Mouse (Mus musculus): ENCODE results near the gene Fam111a.

Fam111a gene

GRCm38 (mm10) chr19:12558219-12558618, 12.7 kb downstream of the Fam111a start:
- no peak for ATAC-seq (ENCODE audit: low TSS enrichment)

DNA sequence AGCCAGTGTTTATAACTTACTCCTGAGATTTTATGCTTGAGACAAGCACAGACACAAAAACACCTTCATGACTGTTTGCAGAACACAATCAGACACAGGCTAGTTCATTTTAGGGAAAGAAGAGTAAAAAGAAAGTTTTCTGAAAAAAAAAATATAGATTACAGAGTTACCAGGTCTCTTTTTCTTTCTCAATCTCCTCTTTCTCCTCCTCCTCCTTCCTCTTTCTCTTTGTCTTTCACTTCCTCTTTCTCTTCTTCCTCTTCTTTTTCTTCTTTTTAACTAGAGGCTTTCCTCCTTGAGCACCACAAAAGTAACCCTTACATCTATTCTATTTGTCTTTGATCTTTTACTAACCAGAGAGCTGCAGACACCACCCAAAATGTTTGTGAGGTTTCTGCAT, 18.7 kb downstream of the Fam111a start:
- no peak for ATAC-seq (ENCODE audit: low TSS enrichment)

- no peak for ATAC-seq (ENCODE audit: low TSS enrichment)
These were observed 21.5 kb downstream of the Fam111a start for GRCm38 (mm10) chr19:12567011-12567410.

DNA sequence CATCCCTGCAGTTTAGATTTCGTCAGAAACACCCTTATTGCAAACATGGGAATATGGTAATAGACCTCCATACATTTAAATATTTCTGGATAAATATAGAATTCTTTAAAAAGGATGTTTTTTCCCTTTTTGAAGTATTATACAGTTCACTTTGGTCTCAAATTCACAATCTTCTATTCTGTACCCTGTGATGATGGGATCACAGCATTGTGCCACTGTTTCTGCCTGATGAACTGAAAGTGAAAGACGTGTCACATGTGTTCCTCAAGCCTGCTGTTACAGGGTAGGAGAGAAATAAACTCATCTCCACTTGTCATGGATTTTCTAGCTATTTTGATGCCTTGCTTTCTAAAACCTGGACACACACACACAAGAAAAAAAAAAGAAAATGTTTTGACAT, 25.3 kb downstream of the Fam111a start:
- ATAC-seq (ENCODE audit: low TSS enrichment), result 0 out of 2 replicates have a peak, but pooled peaks have one; percentile 34

GRCm38 (mm10) chr19:12571687-12572086, 26.1 kb downstream of the Fam111a start:
- ATAC-seq (ENCODE audit: low TSS enrichment), result no peak

DNA sequence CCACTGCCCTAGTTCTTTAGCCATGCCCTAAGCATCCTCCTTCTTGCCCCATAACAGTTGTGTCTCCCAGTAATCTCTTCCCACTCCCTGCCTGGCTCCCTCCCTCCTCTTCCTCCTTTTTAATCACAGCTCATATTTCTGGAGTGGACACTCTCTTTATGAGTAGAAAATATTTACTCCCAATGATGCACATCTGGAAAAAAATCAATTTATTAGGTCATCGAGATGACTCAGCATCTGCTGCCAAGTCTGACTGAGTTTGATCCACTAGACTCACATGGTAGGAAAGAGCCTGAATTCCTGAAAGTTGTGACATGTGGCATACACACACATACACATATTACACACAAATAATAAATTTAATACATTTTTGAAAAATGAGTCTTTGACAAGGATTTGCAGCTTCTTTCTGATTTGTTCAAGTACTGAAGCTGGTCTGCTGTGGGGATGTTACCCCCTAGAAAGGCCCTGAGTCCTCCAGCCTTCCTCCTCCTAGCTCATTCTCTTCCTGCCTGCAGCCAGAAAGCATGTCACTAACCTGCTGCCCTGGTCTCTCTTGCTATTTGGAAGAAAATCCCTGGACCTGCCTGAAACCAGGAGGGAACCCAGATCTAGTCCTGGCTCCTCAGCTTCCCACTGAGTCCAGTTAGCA, 27.2 kb downstream of the Fam111a start:
- no peak for ATAC-seq (ENCODE audit: low TSS enrichment)

DNA sequence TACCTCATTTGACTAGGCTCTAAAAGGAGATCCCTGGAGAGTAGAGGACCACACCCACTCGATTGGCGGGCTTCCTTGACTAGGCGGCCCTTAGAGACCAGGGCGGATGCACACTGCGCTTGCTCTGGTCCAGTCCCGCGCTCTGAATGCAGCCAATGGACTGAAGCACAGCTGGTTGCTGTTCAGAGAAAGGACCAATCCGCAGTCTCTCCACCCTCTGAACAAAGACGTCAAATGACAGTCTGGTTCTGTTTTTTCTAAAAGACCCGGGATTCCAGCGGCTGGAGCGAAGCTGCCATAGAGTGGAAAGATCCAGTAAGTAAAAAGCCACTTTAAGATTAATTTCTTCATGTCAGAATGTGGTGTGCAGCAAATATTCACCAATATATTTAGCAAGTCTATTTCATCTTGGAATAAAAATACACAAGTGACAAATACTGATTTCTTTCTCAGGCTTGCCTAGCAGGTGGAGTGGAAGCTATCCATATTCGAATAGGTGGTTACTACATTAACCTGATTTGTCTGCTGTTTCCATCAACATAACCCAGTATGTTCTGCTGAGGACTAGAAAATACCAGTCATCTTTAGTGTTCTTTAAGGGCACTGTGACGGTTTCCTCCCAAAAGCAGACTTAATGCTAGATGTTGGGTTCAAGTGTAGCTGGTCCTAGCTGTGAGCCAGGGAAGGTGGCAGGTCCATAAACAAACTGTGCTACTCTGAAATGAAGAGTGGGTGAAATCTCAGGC, 27.9 kb downstream of the Fam111a start:
- ATAC-seq (ENCODE audit: low TSS enrichment), result peak; percentile 99

DNA sequence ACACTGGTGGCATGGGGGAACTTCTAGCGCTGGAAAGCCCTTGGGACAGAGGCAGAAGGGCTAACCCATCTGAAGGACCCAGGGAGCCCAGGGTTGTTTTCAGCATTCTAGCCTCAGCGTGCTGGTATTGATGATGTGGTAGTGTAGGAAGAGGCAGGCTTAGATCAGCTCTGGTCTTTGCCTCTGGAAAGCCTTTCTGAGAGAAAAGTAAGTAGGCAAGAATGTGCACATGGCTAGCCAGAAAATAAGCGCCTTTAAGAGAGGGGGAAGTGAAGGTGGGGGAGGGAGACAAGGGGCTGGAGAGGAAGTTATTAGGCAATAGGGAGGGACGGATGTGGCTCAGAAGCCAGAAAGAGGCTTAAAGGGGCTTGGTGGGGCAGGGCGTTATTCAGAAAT, 28.5 kb downstream of the Fam111a start:
- no peak for ATAC-seq (ENCODE audit: low TSS enrichment)

DNA sequence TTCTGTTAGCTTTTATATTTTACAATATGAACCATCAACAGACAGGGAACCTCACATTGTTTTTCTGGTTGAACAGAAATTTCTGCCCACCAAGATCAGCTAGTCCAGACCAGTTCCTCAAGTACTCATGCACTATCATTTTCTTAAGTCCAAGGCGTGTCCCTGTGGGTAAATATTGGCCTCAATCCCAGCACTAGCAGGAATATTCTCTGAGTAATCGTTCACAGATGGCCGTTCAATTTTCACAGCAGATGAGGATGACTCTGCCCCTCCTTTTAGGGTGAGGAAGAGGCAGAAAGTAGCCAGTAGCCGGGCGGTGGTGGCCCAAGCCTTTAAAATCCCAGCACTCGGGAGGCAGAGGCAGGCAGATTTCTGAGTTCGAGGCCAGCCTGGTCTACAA, 29.6 kb downstream of the Fam111a start:
- ATAC-seq (ENCODE audit: low TSS enrichment), result no peak

GRCm38 (mm10) chr19:12575514-12575913, 30.0 kb downstream of the Fam111a start:
- no peak for ATAC-seq (ENCODE audit: low TSS enrichment)

DNA sequence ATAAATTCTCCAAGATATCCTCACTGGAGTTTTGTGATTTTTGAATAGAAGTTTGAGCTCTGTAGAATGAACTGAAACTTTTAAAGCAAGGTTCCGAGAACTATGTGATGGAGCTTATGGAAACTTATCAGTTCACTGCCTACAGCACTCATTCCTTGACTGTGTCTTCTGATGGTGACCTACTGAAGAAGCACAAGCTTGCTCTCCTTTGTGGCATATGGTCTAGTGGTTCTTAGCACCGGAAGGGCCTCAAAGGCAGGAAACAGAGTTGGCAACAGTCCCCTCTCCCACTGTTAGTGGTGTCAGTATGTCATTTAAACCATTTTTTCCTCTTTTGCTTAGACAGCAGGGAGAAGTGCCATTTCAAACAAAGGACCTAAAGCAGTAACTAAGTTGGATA, 31.1 kb downstream of the Fam111a start:
- ATAC-seq (ENCODE audit: low TSS enrichment), result no peak

GRCm38 (mm10) chr19:12585310-12585709, 39.8 kb downstream of the Fam111a start:
- ATAC-seq (ENCODE audit: low TSS enrichment), result no peak

DNA sequence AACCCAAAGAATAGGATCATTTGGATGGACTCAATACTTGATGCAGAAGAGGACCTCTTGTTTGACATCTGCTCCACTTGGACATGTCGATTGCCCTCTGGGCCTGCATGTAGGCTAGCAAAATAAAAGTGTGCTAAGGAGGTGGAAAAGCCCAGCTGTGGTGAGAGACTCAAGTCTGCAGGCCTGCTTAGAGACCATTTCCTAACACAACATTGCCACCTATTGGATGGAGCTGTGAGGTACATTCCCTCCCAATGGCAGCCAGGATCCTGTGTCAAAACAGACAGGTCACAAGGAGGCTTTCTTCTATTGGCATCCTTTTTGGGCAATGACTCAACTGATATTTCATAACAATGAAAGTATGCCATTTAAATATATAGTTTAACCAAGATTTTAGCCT, 46.4 kb downstream of the Fam111a start:
- ATAC-seq (ENCODE audit: low TSS enrichment), result peak; percentile 77

DNA sequence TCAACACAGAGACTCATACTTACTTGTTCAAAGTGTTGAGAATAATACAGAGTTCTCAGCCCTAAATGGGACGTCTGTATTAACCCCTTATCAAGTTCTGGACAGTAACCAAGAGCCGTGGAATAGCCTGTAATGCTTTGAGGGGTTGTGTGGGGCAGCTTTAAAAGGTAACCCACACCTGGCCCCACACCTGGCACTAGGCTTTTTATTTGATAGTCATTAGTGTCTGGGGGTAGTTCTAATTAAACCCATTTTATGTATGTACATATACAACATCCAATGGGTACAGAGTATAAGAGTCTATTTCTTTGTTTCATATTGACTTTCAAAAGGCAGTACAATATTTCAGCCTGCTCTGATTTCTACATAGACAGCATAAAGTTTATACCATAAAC, 49.6 kb downstream of the Fam111a start:
- no peak for ATAC-seq (ENCODE audit: low TSS enrichment)

GRCm38 (mm10) chr19:12595530-12596289, 50.2 kb downstream of the Fam111a start:
- ATAC-seq (ENCODE audit: low TSS enrichment), result peak; percentile 82

DNA sequence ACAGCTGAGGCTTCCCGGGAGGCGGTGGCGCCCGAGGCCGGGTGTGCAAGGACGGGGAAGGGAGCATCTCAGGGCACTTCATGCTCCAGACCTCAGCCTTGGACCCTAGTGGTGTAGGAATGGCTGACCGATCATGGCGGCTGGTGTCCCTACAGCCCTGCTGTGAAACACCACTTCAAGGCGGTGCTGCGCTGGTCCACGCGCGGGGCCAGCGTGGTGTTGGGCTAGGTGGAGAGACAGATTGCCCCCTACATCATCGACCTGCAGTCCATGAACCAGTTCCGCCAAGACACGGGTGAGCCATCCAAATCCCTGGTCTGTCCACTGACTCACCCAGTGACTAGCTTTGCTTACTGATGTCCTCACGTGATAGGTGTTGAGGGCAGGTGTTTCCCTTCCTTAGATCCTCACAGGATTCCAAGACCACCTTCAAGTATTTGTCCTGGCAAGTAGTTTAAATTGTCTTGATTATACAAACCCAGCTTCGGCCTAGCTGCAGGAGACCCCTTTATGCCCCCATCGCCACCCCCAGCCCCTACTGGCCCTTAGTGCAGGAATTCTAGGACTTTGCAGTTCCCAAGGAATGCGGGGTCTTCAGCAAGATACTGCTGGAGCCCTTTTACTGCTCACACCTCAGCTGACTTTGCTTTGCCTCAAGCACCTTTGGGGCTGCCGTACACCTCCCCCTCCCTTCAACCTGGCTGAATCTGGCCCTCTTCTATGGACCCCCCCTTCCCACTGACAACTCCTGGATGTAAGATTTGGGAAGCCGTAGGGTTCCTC, 50.9 kb downstream of the Fam111a start:
- ATAC-seq (ENCODE audit: low TSS enrichment), result peak; percentile 29

DNA sequence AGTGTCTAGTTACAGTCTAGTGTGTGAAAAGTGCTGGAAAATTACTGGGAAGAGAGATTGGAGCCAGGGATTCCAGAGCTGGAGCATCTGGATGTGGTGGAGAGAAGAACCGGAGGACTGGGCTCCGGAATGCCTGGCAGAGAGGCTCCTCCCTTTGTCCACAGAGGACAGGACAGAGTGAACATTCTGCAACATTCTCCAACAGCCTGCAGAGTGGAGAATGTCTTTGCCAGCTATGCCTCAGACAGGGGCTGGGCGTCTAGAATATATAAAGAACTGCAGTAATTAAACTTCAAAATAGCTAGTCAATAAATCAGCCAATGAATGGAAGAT, 51.5 kb downstream of the Fam111a start:
- peak; percentile 77 for ATAC-seq (ENCODE audit: low TSS enrichment)

DNA sequence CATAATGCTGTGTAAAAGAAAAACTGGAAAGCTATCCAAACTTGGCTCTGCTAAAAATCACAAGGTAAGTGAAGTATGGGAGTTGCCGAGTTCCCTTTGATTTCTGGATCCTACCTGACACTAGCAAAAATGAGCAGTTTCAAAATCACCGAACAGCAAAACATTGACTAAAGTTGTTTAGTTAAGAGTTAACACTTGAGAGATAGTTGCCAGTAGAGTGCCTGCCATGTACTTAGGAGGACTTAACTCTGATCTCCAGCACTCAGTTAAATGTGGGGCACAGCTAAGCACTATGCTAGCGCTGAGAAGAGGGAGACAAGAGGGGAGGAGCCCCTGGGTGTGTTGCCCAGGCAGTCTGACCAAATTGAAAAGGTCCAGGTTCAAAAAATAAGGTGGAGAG, 53.1 kb downstream of the Fam111a start:
- no peak for ATAC-seq (ENCODE audit: low TSS enrichment)

GRCm38 (mm10) chr19:12599674-12600073, 54.1 kb downstream of the Fam111a start, which contains the start of gene Gm4952:
TSS of gene Gm4952 (plus strand) at chr19:12599974.
- no peak for ATAC-seq (ENCODE audit: low TSS enrichment)

GRCm38 (mm10) chr19:12600684-12601480, 55.3 kb downstream of the Fam111a start:
- no peak for ATAC-seq (ENCODE audit: low TSS enrichment)

GRCm38 (mm10) chr19:12608336-12608735, 62.8 kb downstream of the Fam111a start:
- ATAC-seq (ENCODE audit: low TSS enrichment), result no peak
